Mouse (Mus musculus): ENCODE measurements around the gene Gm28047.

DNA sequence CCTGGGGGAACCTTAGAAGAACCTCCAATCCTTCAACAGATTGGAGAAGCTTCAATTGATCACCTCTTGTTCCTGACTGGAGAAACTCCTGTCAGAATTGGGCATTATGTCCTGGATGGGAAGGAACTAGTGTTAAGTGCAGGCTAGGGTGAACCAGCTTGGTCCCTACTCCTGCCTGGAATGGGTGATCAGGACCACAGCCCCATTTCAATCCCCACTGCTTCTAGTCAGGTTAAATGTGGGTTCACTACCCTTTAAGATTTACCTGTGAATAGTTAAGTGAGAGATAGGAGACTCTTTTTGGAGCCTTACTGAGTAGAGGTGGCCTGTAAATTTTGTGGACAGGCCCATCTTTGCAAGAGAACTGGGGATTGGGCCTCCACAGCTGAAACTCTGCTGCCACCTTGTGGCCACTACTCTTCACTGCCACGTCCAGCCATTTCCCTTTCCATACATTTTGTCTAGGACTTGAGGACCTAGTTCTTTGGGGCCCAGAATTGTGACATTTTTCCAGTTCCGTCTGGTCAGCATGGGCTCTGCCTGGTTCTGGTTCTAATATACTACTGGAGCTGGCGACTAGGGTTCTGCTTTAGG, 99.9 kb downstream of the Gm28047 start, which contains the start of gene Npff:
- TF ChIP-seq GATA1 (IDR thresholded peaks at IDR 0.05; ENCODE audit: low read length), result no peak
- no peak for TF ChIP-seq TAL1 (IDR thresholded peaks at IDR 0.05; ENCODE audit: low read length)

All from erythroblast, embryonic 14.5 days (primary cell).